In the genomic region with DNA sequence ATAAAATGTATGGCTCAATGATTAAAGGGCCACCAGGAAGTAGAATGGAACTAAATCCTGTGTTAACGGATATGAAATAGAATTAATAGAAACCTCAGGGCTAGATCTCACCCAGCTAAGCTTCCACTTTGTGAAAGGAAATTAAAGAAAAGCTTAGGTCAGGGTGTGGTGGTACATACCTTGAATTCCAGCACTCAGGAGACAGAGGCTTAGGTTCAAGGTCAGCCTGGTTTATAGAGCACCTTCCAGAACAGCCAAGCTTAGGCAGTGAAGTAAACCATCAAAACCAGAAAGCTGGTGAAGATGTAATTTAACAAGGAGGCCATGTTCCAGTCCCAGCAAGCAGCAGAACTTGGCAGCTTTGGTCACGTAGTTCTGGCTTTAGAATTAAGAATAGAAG, we compare ENCODE assay signal across 21 mouse cellular contexts.
DNase-seq lines count a peak whose midpoint lies in the region; TF ChIP-seq lines count a peak whose summit lies in the region.
"Had no signal": no experiment of that assay in that cellular context is flagged by ENCODE, and none has a peak within 500 bp of the region (broad histone marks: within the 10 kb centered on the region; RNA-seq: fewer than 3 reads in every experiment).

No protein-coding gene starts in this region.

- H3K36me3 ChIP-seq in ES-Bruce4 (ENCODE audit: control insufficient read depth, insufficient read depth, low read length, poor library complexity, severe bottlenecking): no peaks in the 10 kb centered on the region
- H3K36me3 ChIP-seq in ES-E14 (ENCODE audit: control insufficient read depth, insufficient read depth, low read length, poor library complexity, severe bottlenecking): peaks cover 8% of the 10 kb centered on the region; the same call in 1 of the 2 replicates

- H3K9ac ChIP-seq in ES-Bruce4 (ENCODE audit: low read depth, poor library complexity, severe bottlenecking): no peak overlapping the region
- peak overlapping the region; percentile 45; the same call in 1 of the 2 replicates for H3K9ac ChIP-seq in ES-E14 (ENCODE audit: insufficient read depth, low read depth, low read length, poor library complexity, severe bottlenecking)
- H3K9ac ChIP-seq: embryonic facial prominence, embryonic 13.5 days; embryonic facial prominence, embryonic 15.5 days; forebrain, embryonic 12.5 days had no signal

- DNase-seq in ES-E14 (ENCODE audit: low read depth, low spot score) (peak; percentile 43), ZHBTc4 (ENCODE audit: low read depth, low spot score) (peak; percentile 90)
- DNase-seq in lung, postnatal 14 days: no peak
- DNase-seq in thymus, postnatal 36 days: no peak
- no peak for DNase-seq in frontal cortex, postnatal 14 days (ENCODE audit: low spot score in 2 of 2)
- DNase-seq: adrenal gland, adult 2 months; adrenal gland, postnatal 10 days; adrenal gland, postnatal 25 days; cerebellum, adult 11 months; cerebellum, adult 18-20 months; cerebellum, adult 8-10 months; cerebellum, adult 9-11 months; cerebellum, postnatal 14 days; cerebellum, postnatal 36 days; embryo, embryonic 11 days had no signal

- in situ Hi-C loops in ES-E14 (cut with MboI; ENCODE audit: low sequenced_read_pairs in 2 of 2, unreplicated experiment in 2 of 2): no loop called here

- no peaks in the 10 kb centered on the region for H3K27me3 ChIP-seq in ES-Bruce4 (ENCODE audit: control insufficient read depth, insufficient read depth, low read length, poor library complexity, severe bottlenecking)
- H3K27me3 ChIP-seq: embryonic facial prominence, embryonic 13.5 days; embryonic facial prominence, embryonic 15.5 days; forebrain, embryonic 12.5 days had no signal

- H3K27ac ChIP-seq in ES-Bruce4 (ENCODE audit: insufficient read depth, low read length) (peak overlapping the region; percentile 74), ES-E14 (ENCODE audit: insufficient read depth, low read depth, low read length, poor library complexity, severe bottlenecking) (peak overlapping the region; percentile 94)
- H3K27ac ChIP-seq: embryonic facial prominence, embryonic 13.5 days; embryonic facial prominence, embryonic 15.5 days; forebrain, embryonic 10.5 days; forebrain, embryonic 12.5 days had no signal

- H3K9me3 ChIP-seq in ES-Bruce4 (replicated peaks; ENCODE audit: control insufficient read depth, insufficient read depth, low read length, poor library complexity, severe bottlenecking) (no peaks in the 10 kb centered on the region), ES-E14 (ENCODE audit: control insufficient read depth, insufficient read depth, low read depth, low read length) (no peaks in the 10 kb centered on the region)
- H3K9me3 ChIP-seq: embryonic facial prominence, embryonic 15.5 days; forebrain, embryonic 10.5 days; forebrain, embryonic 12.5 days had no signal

- no peaks in the 10 kb centered on the region for H3K4me1 ChIP-seq in ES-Bruce4 (ENCODE audit: control insufficient read depth, insufficient read depth, low read length)
- peaks cover 6 to 39% of the 10 kb centered on the region in 2 experiments for H3K4me1 ChIP-seq in ES-E14 (ENCODE audit: control insufficient read depth in 2 of 2, insufficient read depth in 2 of 2, low read length in 2 of 2, poor library complexity in 1 of 2)
- H3K4me1 ChIP-seq: forebrain, embryonic 10.5 days; forebrain, embryonic 12.5 days had no signal

- no peak overlapping the region for H3K4me3 ChIP-seq in ES-Bruce4 (ENCODE audit: low read depth, low read length)
- peak overlapping the region in 1 of 2 experiments; percentile 14; a peak in 1 of 4 replicates for H3K4me3 ChIP-seq in ES-E14 (ENCODE audit: insufficient read depth in 1 of 2, low read depth in 1 of 2, low read length in 2 of 2, poor library complexity in 1 of 2, severe bottlenecking in 1 of 2)
- H3K4me3 ChIP-seq: embryonic facial prominence, embryonic 13.5 days; embryonic facial prominence, embryonic 15.5 days; erythroblast, embryonic 14.5 days; forebrain, embryonic 10.5 days; forebrain, embryonic 12.5 days had no signal

- no peak for TF ChIP-seq POLR2A in ES-Bruce4 (IDR thresholded peaks at IDR 0.05; ENCODE audit: insufficient read depth, low read length)

- no peak for TF ChIP-seq CTCF in ES-Bruce4 (IDR thresholded peaks at IDR 0.05; ENCODE audit: low read depth, low read length)

- TF ChIP-seq EP300 in ES-Bruce4 (IDR thresholded peaks at IDR 0.05; ENCODE audit: insufficient read depth, low read depth, low read length): no peak

TF ChIP-seq in ES-E14, 5 proteins besides CTCF, POLR2A, EP300 and RAD21:
- TF ChIP-seq ZNF384 (IDR thresholded peaks at IDR 0.05; ENCODE audit: low read depth, low read length) (no peak), HCFC1 (IDR thresholded peaks at IDR 0.05; ENCODE audit: borderline replicate concordance, insufficient read depth, low read length) (no peak), CHD2 (IDR thresholded peaks at IDR 0.05; ENCODE audit: low read depth, low read length) (no peak; the same call in 1 of the 2 replicates), MAFK (IDR thresholded peaks at IDR 0.05; ENCODE audit: insufficient read depth, low read depth, low read length) (no peak), ZC3H11A (IDR thresholded peaks at IDR 0.05; ENCODE audit: borderline replicate concordance, low read depth, low read length) (no peak)
TF ChIP-seq in ES-E14: peak in this region for 0.

Comparison
In these comparisons a context has a peak if more than half of its experiments do, and no peak if none do; other contexts are left out.
1. DNase-seq: peak in ES-E14 (single experiment) and ZHBTc4 (single experiment); none in lung, postnatal 14 days (single experiment), thymus, postnatal 36 days (0 of 2) and frontal cortex, postnatal 14 days (0 of 2).